Mouse (Mus musculus): Measurements from ENCODE around the gene Nlgn3. TPM values are rescaled to one million over a fixed set of nuclear protein-coding genes. Genes with fewer than 3 reads are reported as not detected.

Nlgn3 gene
- polyA plus RNA-seq (2014; fragmentation: Illumina TruSeq; extraction: RNeasy Lipid Tissue Mini Kit (QIAGEN cat#74804); ENCODE audit: low read depth, low replicate concordance), result 0.54 TPM

GRCm38 (mm10) chrX:101299055-101299454 is at the start of gene Nlgn3:
Nlgn3 (plus strand) TSS chrX:101299168.

GRCm38 (mm10) chrX:101253952-101254729 is 44.8 kb upstream of the Nlgn3 start, which contains the start of gene Foxo4:
Foxo4 (plus strand) TSS chrX:101254528.

GRCm38 (mm10) chrX:101263892-101264291 is 35.1 kb upstream of the Nlgn3 start, which contains the start of gene Gm614:
Gm614 (minus strand) TSS chrX:101263992.

GRCm38 (mm10) chrX:101268025-101268754 is 30.8 kb upstream of the Nlgn3 start, which contains the start of gene Il2rg:
Il2rg (minus strand) TSS chrX:101268255.

GRCm38 (mm10) chrX:101268755-101269124 is 30.2 kb upstream of the Nlgn3 start, which contains the start of gene Gm20489:
Gm20489 (minus strand) TSS chrX:101269023.

GRCm38 (mm10) chrX:101273875-101274738 is 24.9 kb upstream of the Nlgn3 start, which contains the start of gene Med12:
Med12 (plus strand) TSS chrX:101274030.

Other genes with a start within 250 kb of the Nlgn3 start
- gene Tex11, start 239.5 kb upstream of the Nlgn3 start, polyA plus RNA-seq (2014; fragmentation: Illumina TruSeq; extraction: RNeasy Lipid Tissue Mini Kit (QIAGEN cat#74804); ENCODE audit: low read depth, low replicate concordance), result not detected
- gene Slc7a3, start 213.1 kb upstream of the Nlgn3 start, polyA plus RNA-seq (2014; fragmentation: Illumina TruSeq; extraction: RNeasy Lipid Tissue Mini Kit (QIAGEN cat#74804); ENCODE audit: low read depth, low replicate concordance), result 0.41 TPM
- 27.7 TPM for gene Snx12, start 76.6 kb upstream of the Nlgn3 start, polyA plus RNA-seq (2014; fragmentation: Illumina TruSeq; extraction: RNeasy Lipid Tissue Mini Kit (QIAGEN cat#74804); ENCODE audit: low read depth, low replicate concordance)
- gene Foxo4, start 44.6 kb upstream of the Nlgn3 start, polyA plus RNA-seq (2014; fragmentation: Illumina TruSeq; extraction: RNeasy Lipid Tissue Mini Kit (QIAGEN cat#74804); ENCODE audit: low read depth, low replicate concordance), result 21.3 TPM
- not detected for gene Gm614, start 35.2 kb upstream of the Nlgn3 start, polyA plus RNA-seq (2014; fragmentation: Illumina TruSeq; extraction: RNeasy Lipid Tissue Mini Kit (QIAGEN cat#74804); ENCODE audit: low read depth, low replicate concordance)
- 37.7 TPM for gene Il2rg, start 30.9 kb upstream of the Nlgn3 start, polyA plus RNA-seq (2014; fragmentation: Illumina TruSeq; extraction: RNeasy Lipid Tissue Mini Kit (QIAGEN cat#74804); ENCODE audit: low read depth, low replicate concordance)
- gene Gm20489, start 30.1 kb upstream of the Nlgn3 start, polyA plus RNA-seq (2014; fragmentation: Illumina TruSeq; extraction: RNeasy Lipid Tissue Mini Kit (QIAGEN cat#74804); ENCODE audit: low read depth, low replicate concordance), result 0.60 TPM
- 6.8 TPM for gene Med12, start 25.1 kb upstream of the Nlgn3 start, polyA plus RNA-seq (2014; fragmentation: Illumina TruSeq; extraction: RNeasy Lipid Tissue Mini Kit (QIAGEN cat#74804); ENCODE audit: low read depth, low replicate concordance)
- gene Gjb1, start 77.2 kb downstream of the Nlgn3 start, polyA plus RNA-seq (2014; fragmentation: Illumina TruSeq; extraction: RNeasy Lipid Tissue Mini Kit (QIAGEN cat#74804); ENCODE audit: low read depth, low replicate concordance), result 4.7 TPM
- gene Zmym3, start 121.7 kb downstream of the Nlgn3 start, polyA plus RNA-seq (2014; fragmentation: Illumina TruSeq; extraction: RNeasy Lipid Tissue Mini Kit (QIAGEN cat#74804); ENCODE audit: low read depth, low replicate concordance), result 30.9 TPM
- 337 TPM for gene Nono, start 130.2 kb downstream of the Nlgn3 start, polyA plus RNA-seq (2014; fragmentation: Illumina TruSeq; extraction: RNeasy Lipid Tissue Mini Kit (QIAGEN cat#74804); ENCODE audit: low read depth, low replicate concordance)
- gene Itgb1bp2, start 149.9 kb downstream of the Nlgn3 start, polyA plus RNA-seq (2014; fragmentation: Illumina TruSeq; extraction: RNeasy Lipid Tissue Mini Kit (QIAGEN cat#74804); ENCODE audit: low read depth, low replicate concordance), result 0.54 TPM
- gene Taf1, start 233.6 kb downstream of the Nlgn3 start, polyA plus RNA-seq (2014; fragmentation: Illumina TruSeq; extraction: RNeasy Lipid Tissue Mini Kit (QIAGEN cat#74804); ENCODE audit: low read depth, low replicate concordance), result 77.6 TPM

Data from sigmoid colon, adult 10 weeks (tissue).